Mouse (Mus musculus): ENCODE results near the gene H2al1b.
"Not testable (repeated sequence)": the region's sequence is repeated elsewhere in the genome, so short reads cannot be mapped to it uniquely, and the experiment has no call there.

The H2al1b gene

GRCm38 (mm10) chrX:11302132-11302531, at the start of gene H2al1b:
Gene H2al1b, plus strand, starts transcription at chrX:11302432.
- not testable (repeated sequence) for DNase-seq (ENCODE audit: low spot score in 2 of 2)

- no peak for DNase-seq (ENCODE audit: low spot score in 2 of 2)
These were observed 48.2 kb upstream of the H2al1b start for GRCm38 (mm10) chrX:11254062-11254461.

- no peak for DNase-seq (ENCODE audit: low spot score in 2 of 2)
These were observed 47.6 kb upstream of the H2al1b start for GRCm38 (mm10) chrX:11254521-11255207.

GRCm38 (mm10) chrX:11255564-11256360, 46.5 kb upstream of the H2al1b start:
- no peak for DNase-seq (ENCODE audit: low spot score in 2 of 2)

GRCm38 (mm10) chrX:11264918-11265317, 37.3 kb upstream of the H2al1b start:
- DNase-seq (ENCODE audit: low spot score in 2 of 2), result no peak

GRCm38 (mm10) chrX:11267791-11268190, 34.4 kb upstream of the H2al1b start:
- DNase-seq (ENCODE audit: low spot score in 2 of 2), result no peak

GRCm38 (mm10) chrX:11269074-11269473, 33.2 kb upstream of the H2al1b start:
- DNase-seq (ENCODE audit: low spot score in 2 of 2), result no peak

GRCm38 (mm10) chrX:11273190-11273589, 29.0 kb upstream of the H2al1b start:
- DNase-seq (ENCODE audit: low spot score in 2 of 2), result no peak

- no peak for DNase-seq (ENCODE audit: low spot score in 2 of 2)
These were observed 25.1 kb upstream of the H2al1b start for GRCm38 (mm10) chrX:11277083-11277482.

GRCm38 (mm10) chrX:11280741-11281140, 21.5 kb upstream of the H2al1b start:
- no peak for DNase-seq (ENCODE audit: low spot score in 2 of 2)

- DNase-seq (ENCODE audit: low spot score in 2 of 2), result no peak
These were observed 13.8 kb upstream of the H2al1b start for GRCm38 (mm10) chrX:11288306-11288882.

- DNase-seq (ENCODE audit: low spot score in 2 of 2), result no peak
These were observed 13.0 kb upstream of the H2al1b start for GRCm38 (mm10) chrX:11289244-11289643.

GRCm38 (mm10) chrX:11298957-11299356, 3.3 kb upstream of the H2al1b start, which contains the start of gene H2al1a:
Gene H2al1a, plus strand, starts transcription at chrX:11299257.
- DNase-seq (ENCODE audit: low spot score in 2 of 2), result not testable (repeated sequence)

- DNase-seq (ENCODE audit: low spot score in 2 of 2), result not testable (repeated sequence)
These were observed 3.1 kb downstream of the H2al1b start, which contains the start of gene H2al1c for GRCm38 (mm10) chrX:11305355-11305754. Gene H2al1c, plus strand, starts transcription at chrX:11305655.

- not testable (repeated sequence) for DNase-seq (ENCODE audit: low spot score in 2 of 2)
These were observed 6.3 kb downstream of the H2al1b start, which contains the start of gene H2al1d for GRCm38 (mm10) chrX:11308524-11308923. Gene H2al1d, plus strand, starts transcription at chrX:11308824.

- not testable (repeated sequence) for DNase-seq (ENCODE audit: low spot score in 2 of 2)
These were observed 9.4 kb downstream of the H2al1b start, which contains the start of gene H2al1e for GRCm38 (mm10) chrX:11311634-11312033. Gene H2al1e, plus strand, starts transcription at chrX:11311934.

GRCm38 (mm10) chrX:11314858-11315257, 12.6 kb downstream of the H2al1b start, which contains the start of gene H2al1f:
Gene H2al1f, plus strand, starts transcription at chrX:11315158.
- DNase-seq (ENCODE audit: low spot score in 2 of 2), result not testable (repeated sequence)

- not testable (repeated sequence) for DNase-seq (ENCODE audit: low spot score in 2 of 2)
These were observed 15.7 kb downstream of the H2al1b start, which contains the start of gene H2al1g for GRCm38 (mm10) chrX:11317956-11318355. Gene H2al1g, plus strand, starts transcription at chrX:11318256.

GRCm38 (mm10) chrX:11321192-11321591, 19.0 kb downstream of the H2al1b start, which contains the start of gene H2al1h:
Gene H2al1h, plus strand, starts transcription at chrX:11321492.
- DNase-seq (ENCODE audit: low spot score in 2 of 2), result not testable (repeated sequence)

- DNase-seq (ENCODE audit: low spot score in 2 of 2), result not testable (repeated sequence)
These were observed 22.1 kb downstream of the H2al1b start, which contains the start of gene H2al1i for GRCm38 (mm10) chrX:11324359-11324758. Gene H2al1i, plus strand, starts transcription at chrX:11324659.

- DNase-seq (ENCODE audit: low spot score in 2 of 2), result not testable (repeated sequence)
These were observed 25.3 kb downstream of the H2al1b start, which contains the start of gene H2al1j for GRCm38 (mm10) chrX:11327522-11327921. Gene H2al1j, plus strand, starts transcription at chrX:11327822.

GRCm38 (mm10) chrX:11345762-11346161, 43.5 kb downstream of the H2al1b start:
- no peak for DNase-seq (ENCODE audit: low spot score in 2 of 2)

Measured in natural killer cell, adult 2 months (primary cell).